Mouse (Mus musculus) fibroblast of lung, adult 2 months (primary cell): ENCODE data around the gene Elmo1.

Experiments used
- DNase-seq: peaks from one replicate; pipeline ENCODE4 v3.0.0-alpha.2; 2011; ENCODE audit warnings: low read depth

Elmo1 gene

GRCm38 (mm10) chr13:20094916-20095700 lies 4.7 kb downstream of the Elmo1 start:
- DNase-seq = no peak

GRCm38 (mm10) chr13:20097006-20097617 lies 6.7 kb downstream of the Elmo1 start:
- DNase-seq = no peak

GRCm38 (mm10) chr13:20097934-20098593 lies 7.7 kb downstream of the Elmo1 start:
- DNase-seq = peak; percentile 70

GRCm38 (mm10) chr13:20098594-20098965 lies 8.2 kb downstream of the Elmo1 start:
- DNase-seq = no peak

GRCm38 (mm10) chr13:20099546-20099945 lies 9.2 kb downstream of the Elmo1 start:
- DNase-seq = no peak

GRCm38 (mm10) chr13:20100357-20100756 lies 10.0 kb downstream of the Elmo1 start:
- DNase-seq = no peak

GRCm38 (mm10) chr13:20101691-20102090 lies 11.3 kb downstream of the Elmo1 start:
- no peak for DNase-seq

- no peak for DNase-seq
Observed at GRCm38 (mm10) chr13:20104791-20105190, 14.4 kb downstream of the Elmo1 start.

GRCm38 (mm10) chr13:20105996-20106395 lies 15.6 kb downstream of the Elmo1 start:
- no peak for DNase-seq

GRCm38 (mm10) chr13:20107953-20108498 lies 17.6 kb downstream of the Elmo1 start:
- no peak for DNase-seq

- no peak for DNase-seq
Observed at GRCm38 (mm10) chr13:20108956-20109355, 18.6 kb downstream of the Elmo1 start.

- DNase-seq = no peak
Observed at GRCm38 (mm10) chr13:20109446-20109845, 19.1 kb downstream of the Elmo1 start.

GRCm38 (mm10) chr13:20109987-20110680 lies 19.7 kb downstream of the Elmo1 start:
- no peak for DNase-seq

- DNase-seq = no peak
Observed at GRCm38 (mm10) chr13:20111256-20111800, 20.9 kb downstream of the Elmo1 start.

- DNase-seq = peak; percentile 76
Observed at GRCm38 (mm10) chr13:20115131-20115907, 24.9 kb downstream of the Elmo1 start.

- no peak for DNase-seq
Observed at GRCm38 (mm10) chr13:20116019-20116418, 25.6 kb downstream of the Elmo1 start.

GRCm38 (mm10) chr13:20116868-20117510 lies 26.6 kb downstream of the Elmo1 start:
- DNase-seq = no peak

- DNase-seq = no peak
Observed at GRCm38 (mm10) chr13:20117691-20118090, 27.3 kb downstream of the Elmo1 start.

GRCm38 (mm10) chr13:20118909-20119308 lies 28.5 kb downstream of the Elmo1 start:
- DNase-seq = no peak

GRCm38 (mm10) chr13:20120723-20121122 lies 30.3 kb downstream of the Elmo1 start:
- no peak for DNase-seq
